Mouse (Mus musculus): Measurements from ENCODE around the gene Mknk1. TPM values are rescaled to one million over a fixed set of nuclear protein-coding genes. Genes with fewer than 3 reads are reported as not detected.

Gene Mknk1
- polyA plus RNA-seq, 1 experiment from 2014 or later: 17.3 TPM

DNA sequence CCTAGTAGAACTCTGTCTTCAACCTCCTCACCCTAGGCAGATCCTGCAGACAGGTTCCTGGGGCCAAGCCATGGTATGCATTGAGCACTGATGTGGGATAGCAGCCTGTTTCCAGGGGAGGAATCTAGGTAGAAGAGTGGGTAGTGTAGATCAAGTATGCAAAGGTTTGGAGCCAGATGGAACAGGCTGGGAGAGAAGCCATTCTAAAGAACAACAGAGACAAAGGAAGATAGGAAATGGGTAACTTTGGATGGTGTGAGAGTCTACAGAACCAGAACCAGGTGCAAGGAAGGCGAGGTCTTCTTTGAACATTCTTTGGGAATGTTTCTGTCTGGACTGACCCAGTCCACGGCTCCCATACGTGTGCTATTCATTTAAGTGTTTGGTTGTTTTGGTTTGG, 11.9 kb upstream of the Mknk1 start:
- Histone ChIP-seq H3K4me3 (peak overlapping the region; percentile 88), H3K4me2 (peak overlapping the region; percentile 78), H3K27me3 (no peaks in the 10 kb centered on the region), H3K9ac (no peak overlapping the region), H3K4me1 (replicated peaks) (peaks cover 38% of the 10 kb centered on the region), H3K9me3 (replicated peaks) (no peaks in the 10 kb centered on the region), H3K36me3 (peaks cover 7% of the 10 kb centered on the region), H3K27ac (0 out of 2 replicates have a peak overlapping the region, but pooled peaks have one; percentile 92)
- 64% methylated on average over 3 of the region's 3 CpGs for WGBS
- no peak for ATAC-seq (replicated peaks; ENCODE audit: insufficient number of reproducible peaks, insufficient read depth, low FRiP score, low read depth)

DNA sequence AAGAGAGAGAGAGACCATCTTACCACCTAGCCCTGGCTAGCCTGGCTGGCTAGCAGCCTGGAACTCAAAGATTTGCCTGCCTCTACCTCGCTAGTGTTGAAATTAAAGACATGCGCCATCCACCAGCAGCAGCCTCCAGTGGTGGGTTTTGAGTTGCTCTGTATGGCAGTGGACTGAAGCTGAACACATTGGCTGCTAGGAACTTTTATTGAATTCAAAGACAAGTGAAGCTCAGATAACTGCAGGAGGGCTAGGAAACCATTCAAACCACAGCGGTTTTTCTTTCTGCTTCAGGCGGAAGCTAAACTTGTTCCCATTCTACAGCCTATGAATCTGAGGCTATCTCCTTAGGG, 11.5 kb upstream of the Mknk1 start:
- peak overlapping the region; percentile 81 for H3K9ac ChIP-seq
- H3K27ac ChIP-seq: peak overlapping the region; percentile 92
- no peak for ATAC-seq (replicated peaks; ENCODE audit: insufficient number of reproducible peaks, insufficient read depth, low FRiP score, low read depth)
- peak overlapping the region; percentile 88 for H3K4me3 ChIP-seq
- H3K36me3 ChIP-seq: peaks cover 7% of the 10 kb centered on the region
- H3K4me2 ChIP-seq: peak overlapping the region; percentile 78
- WGBS: 4% methylated on average over 4 of the region's 4 CpGs
- H3K9me3 ChIP-seq (replicated peaks): no peaks in the 10 kb centered on the region
- peaks cover 36% of the 10 kb centered on the region for H3K4me1 ChIP-seq (replicated peaks)
- no peaks in the 10 kb centered on the region for H3K27me3 ChIP-seq

- Histone ChIP-seq H3K4me2 (peak within 1 kb of the TSS; percentile 78), H3K4me3 (peak within 1 kb of the TSS; percentile 88), H3K27me3 (no peaks in the 10 kb centered on the region), H3K27ac (peak within 1 kb of the TSS; percentile 92), H3K9me3 (replicated peaks) (no peaks in the 10 kb centered on the region), H3K4me1 (replicated peaks) (peaks cover 36% of the 10 kb centered on the region), H3K36me3 (peaks cover 12% of the 10 kb centered on the region), H3K9ac (peak within 1 kb of the TSS; percentile 81)
- WGBS: under 1% methylated on average over 54 of the region's 57 CpGs
- peak; percentile 91 for ATAC-seq (replicated peaks; ENCODE audit: insufficient number of reproducible peaks, insufficient read depth, low FRiP score, low read depth)
These were observed 11.0 kb upstream of the Mknk1 start, which contains the start of gene Mob3c for GRCm38 (mm10) chr4:115827888-115828571. Mob3c (plus strand) TSS chr4:115828092.

DNA sequence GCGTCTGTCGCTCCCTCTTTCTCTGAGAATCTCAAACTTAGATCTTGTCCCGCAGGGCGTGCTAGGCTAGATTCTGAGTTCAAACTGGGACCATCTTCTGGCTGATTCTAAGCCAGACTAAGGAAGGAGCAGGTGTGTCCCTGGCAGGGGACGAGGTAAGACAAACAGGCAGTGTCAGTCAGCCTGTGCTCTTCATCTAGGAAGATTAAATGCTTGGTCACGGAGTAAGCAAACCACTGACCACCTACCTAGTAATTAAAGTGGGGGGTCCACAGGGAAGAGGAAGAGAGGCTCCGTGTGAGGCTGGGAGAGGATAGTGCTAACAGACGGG, 10.5 kb upstream of the Mknk1 start:
- H3K27ac ChIP-seq: peak overlapping the region; percentile 92; the same call in 1 of the 2 replicates
- ATAC-seq (replicated peaks; ENCODE audit: insufficient number of reproducible peaks, insufficient read depth, low FRiP score, low read depth): no peak
- whole genome bisulfite sequencing: 7% methylated on average over 8 of the region's 8 CpGs

GRCm38 (mm10) chr4:115830491-115830890, 8.5 kb upstream of the Mknk1 start:
- Histone ChIP-seq H3K27ac (0 out of 2 replicates have a peak overlapping the region, but pooled peaks have one; percentile 1), H3K27me3 (no peaks in the 10 kb centered on the region), H3K9me3 (replicated peaks) (no peaks in the 10 kb centered on the region), H3K9ac (no peak overlapping the region), H3K4me2 (peak overlapping the region; percentile 7; the same call in 1 of the 2 replicates), H3K4me3 (no peak overlapping the region), H3K4me1 (replicated peaks) (peaks cover 19% of the 10 kb centered on the region), H3K36me3 (peaks cover 28% of the 10 kb centered on the region)
- 57% methylated on average over 5 of the region's 5 CpGs for WGBS
- no peak for ATAC-seq (replicated peaks; ENCODE audit: insufficient number of reproducible peaks, insufficient read depth, low FRiP score, low read depth)

More for the DNA sequence above, 10.5 kb upstream of the Mknk1 start:
- H3K4me1 ChIP-seq (replicated peaks): peaks cover 33% of the 10 kb centered on the region
- no peaks in the 10 kb centered on the region for H3K27me3 ChIP-seq
- peak overlapping the region; percentile 78 for H3K4me2 ChIP-seq
- H3K9me3 ChIP-seq (replicated peaks): no peaks in the 10 kb centered on the region
- H3K4me3 ChIP-seq: peak overlapping the region; percentile 88
- peak overlapping the region; percentile 81; the same call in 1 of the 2 replicates for H3K9ac ChIP-seq
- H3K36me3 ChIP-seq: peaks cover 17% of the 10 kb centered on the region

DNA sequence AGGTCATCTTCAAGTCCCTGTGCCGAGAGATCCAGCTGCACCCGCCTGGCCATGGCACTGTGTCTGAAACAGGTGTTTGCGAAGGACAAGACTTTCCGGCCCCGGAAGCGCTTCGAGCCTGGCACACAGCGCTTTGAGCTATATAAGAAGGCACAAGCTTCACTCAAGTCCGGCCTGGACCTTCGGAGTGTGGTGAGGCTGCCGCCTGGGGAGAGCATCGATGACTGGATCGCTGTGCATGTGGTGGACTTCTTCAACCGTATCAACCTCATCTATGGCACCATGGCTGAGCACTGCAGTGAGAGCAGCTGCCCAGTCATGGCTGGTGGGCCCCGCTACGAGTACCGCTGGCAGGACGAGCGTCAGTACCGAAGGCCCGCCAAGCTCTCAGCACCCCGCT, 7.8 kb upstream of the Mknk1 start:
- no peaks in the 10 kb centered on the region for H3K27me3 ChIP-seq
- WGBS: 91% methylated on average over 22 of the region's 22 CpGs
- no peak overlapping the region for H3K27ac ChIP-seq
- H3K4me2 ChIP-seq: no peak overlapping the region
- H3K9me3 ChIP-seq (replicated peaks): no peaks in the 10 kb centered on the region
- H3K4me3 ChIP-seq: no peak overlapping the region
- no peak overlapping the region for H3K9ac ChIP-seq
- peaks cover 31% of the 10 kb centered on the region for H3K36me3 ChIP-seq
- no peak for ATAC-seq (replicated peaks; ENCODE audit: insufficient number of reproducible peaks, insufficient read depth, low FRiP score, low read depth)
- H3K4me1 ChIP-seq (replicated peaks): peaks cover 19% of the 10 kb centered on the region

GRCm38 (mm10) chr4:115832040-115832439, 7.0 kb upstream of the Mknk1 start:
- Histone ChIP-seq H3K4me1 (replicated peaks) (peaks cover 19% of the 10 kb centered on the region), H3K9me3 (replicated peaks) (no peaks in the 10 kb centered on the region), H3K4me2 (no peak overlapping the region), H3K4me3 (no peak overlapping the region), H3K36me3 (peaks cover 31% of the 10 kb centered on the region), H3K27me3 (no peaks in the 10 kb centered on the region), H3K9ac (no peak overlapping the region), H3K27ac (no peak overlapping the region)
- ATAC-seq (replicated peaks; ENCODE audit: insufficient number of reproducible peaks, insufficient read depth, low FRiP score, low read depth): no peak
- 60% methylated on average over 2 of the region's 2 CpGs for WGBS

- Histone ChIP-seq H3K4me3 (no peak overlapping the region), H3K27ac (no peak overlapping the region), H3K4me1 (replicated peaks) (peaks cover 11% of the 10 kb centered on the region), H3K9ac (no peak overlapping the region), H3K27me3 (no peaks in the 10 kb centered on the region), H3K9me3 (replicated peaks) (no peaks in the 10 kb centered on the region), H3K36me3 (peaks cover 31% of the 10 kb centered on the region), H3K4me2 (no peak overlapping the region)
- 68% methylated on average over 2 of the region's 2 CpGs for WGBS
- no peak for ATAC-seq (replicated peaks; ENCODE audit: insufficient number of reproducible peaks, insufficient read depth, low FRiP score, low read depth)
These were observed 3.4 kb upstream of the Mknk1 start for GRCm38 (mm10) chr4:115835576-115835975.

DNA sequence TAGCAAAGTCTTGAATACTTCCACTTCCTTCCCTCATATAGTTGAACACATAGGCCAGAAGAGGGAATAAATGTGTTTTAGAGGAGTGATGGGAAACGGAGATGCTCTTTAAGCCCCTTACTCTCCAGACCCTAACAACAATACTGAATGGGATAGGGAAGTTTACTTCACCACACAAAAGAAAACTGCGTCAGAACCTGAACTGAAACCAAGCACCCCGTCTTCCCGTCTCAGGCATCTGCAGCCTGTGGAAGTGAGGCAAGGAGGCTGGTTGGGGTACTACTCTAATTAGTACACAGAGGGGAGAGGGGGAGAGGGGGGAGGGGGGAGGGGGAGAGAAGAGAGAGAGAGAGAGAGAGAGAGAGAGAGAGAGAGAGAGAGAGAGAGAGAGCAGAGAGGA, 802 bp upstream of the Mknk1 start:
- H3K4me1 ChIP-seq (replicated peaks): peaks cover 14% of the 10 kb centered on the region
- peak overlapping the region; percentile 67 for H3K4me3 ChIP-seq
- peaks cover 17% of the 10 kb centered on the region for H3K36me3 ChIP-seq
- WGBS: 66% methylated on average over 4 of the region's 4 CpGs
- no peak for ATAC-seq (replicated peaks; ENCODE audit: insufficient number of reproducible peaks, insufficient read depth, low FRiP score, low read depth)
- peak overlapping the region; percentile 74 for H3K4me2 ChIP-seq
- H3K27ac ChIP-seq: no peak overlapping the region
- H3K27me3 ChIP-seq: no peaks in the 10 kb centered on the region
- no peak overlapping the region for H3K9ac ChIP-seq
- H3K9me3 ChIP-seq (replicated peaks): no peaks in the 10 kb centered on the region

- WGBS: 47% methylated on average over 4 of the region's 4 CpGs
- Histone ChIP-seq H3K9ac (no peak overlapping the region), H3K4me2 (peak overlapping the region; percentile 74), H3K4me3 (peak overlapping the region; percentile 67), H3K36me3 (peaks cover 6% of the 10 kb centered on the region; the same call in 1 of the 2 replicates), H3K4me1 (replicated peaks) (peaks cover 14% of the 10 kb centered on the region), H3K9me3 (replicated peaks) (no peaks in the 10 kb centered on the region), H3K27ac (no peak overlapping the region), H3K27me3 (no peaks in the 10 kb centered on the region)
- ATAC-seq (replicated peaks; ENCODE audit: insufficient number of reproducible peaks, insufficient read depth, low FRiP score, low read depth): no peak
These were observed 958 bp downstream of the Mknk1 start for GRCm38 (mm10) chr4:115839956-115840355.

GRCm38 (mm10) chr4:115840842-115841241, 1.8 kb downstream of the Mknk1 start:
- peaks cover 14% of the 10 kb centered on the region for H3K4me1 ChIP-seq (replicated peaks)
- no peak overlapping the region for H3K9ac ChIP-seq
- no peak overlapping the region for H3K4me3 ChIP-seq
- no peaks in the 10 kb centered on the region for H3K9me3 ChIP-seq (replicated peaks)
- WGBS: 84% methylated on average over 4 of the region's 4 CpGs
- no peaks in the 10 kb centered on the region; the same call in 1 of the 2 replicates for H3K36me3 ChIP-seq
- ATAC-seq (replicated peaks; ENCODE audit: insufficient number of reproducible peaks, insufficient read depth, low FRiP score, low read depth): no peak
- H3K27ac ChIP-seq: no peak overlapping the region
- no peak overlapping the region for H3K4me2 ChIP-seq
- H3K27me3 ChIP-seq: no peaks in the 10 kb centered on the region

DNA sequence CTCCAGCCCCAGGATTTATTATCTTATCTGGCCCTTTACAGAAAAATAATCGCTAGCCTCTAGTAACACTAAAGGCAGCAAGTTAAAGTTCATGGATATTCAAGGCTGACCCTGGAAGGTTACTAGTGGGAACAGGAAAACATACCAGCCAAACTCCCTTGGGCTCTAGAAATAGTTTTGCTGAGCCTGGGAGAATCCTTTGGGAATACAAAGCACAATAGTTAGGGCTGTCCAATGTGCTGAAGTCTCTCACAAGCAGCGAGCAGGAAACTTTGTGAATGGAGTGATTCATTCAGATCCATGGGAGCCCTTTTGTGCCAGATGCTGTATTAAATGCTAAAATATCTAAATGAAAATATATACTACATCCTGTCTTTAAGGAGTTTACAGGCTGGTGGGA, 7.7 kb downstream of the Mknk1 start:
- H3K27me3 ChIP-seq: no peaks in the 10 kb centered on the region
- H3K27ac ChIP-seq: no peak overlapping the region
- no peak overlapping the region for H3K4me2 ChIP-seq
- H3K4me1 ChIP-seq (replicated peaks): peaks cover 29% of the 10 kb centered on the region
- H3K9ac ChIP-seq: no peak overlapping the region
- no peak overlapping the region for H3K4me3 ChIP-seq
- no peaks in the 10 kb centered on the region for H3K9me3 ChIP-seq (replicated peaks)
- WGBS: 36% methylated on average over 2 of the region's 2 CpGs
- no peak for ATAC-seq (replicated peaks; ENCODE audit: insufficient number of reproducible peaks, insufficient read depth, low FRiP score, low read depth)
- H3K36me3 ChIP-seq: peaks cover 12% of the 10 kb centered on the region; the same call in 1 of the 2 replicates
